Mouse (Mus musculus): ENCODE results near the gene Gm11172.

The Gm11172 gene

GRCm38 (mm10) chr16:10812865-10813371 is at the start of gene Gm11172:
TSS of gene Gm11172 (plus strand) at chr16:10812915.
- DNase-seq (ENCODE audit: low read depth, low spot score): no peak

DNA sequence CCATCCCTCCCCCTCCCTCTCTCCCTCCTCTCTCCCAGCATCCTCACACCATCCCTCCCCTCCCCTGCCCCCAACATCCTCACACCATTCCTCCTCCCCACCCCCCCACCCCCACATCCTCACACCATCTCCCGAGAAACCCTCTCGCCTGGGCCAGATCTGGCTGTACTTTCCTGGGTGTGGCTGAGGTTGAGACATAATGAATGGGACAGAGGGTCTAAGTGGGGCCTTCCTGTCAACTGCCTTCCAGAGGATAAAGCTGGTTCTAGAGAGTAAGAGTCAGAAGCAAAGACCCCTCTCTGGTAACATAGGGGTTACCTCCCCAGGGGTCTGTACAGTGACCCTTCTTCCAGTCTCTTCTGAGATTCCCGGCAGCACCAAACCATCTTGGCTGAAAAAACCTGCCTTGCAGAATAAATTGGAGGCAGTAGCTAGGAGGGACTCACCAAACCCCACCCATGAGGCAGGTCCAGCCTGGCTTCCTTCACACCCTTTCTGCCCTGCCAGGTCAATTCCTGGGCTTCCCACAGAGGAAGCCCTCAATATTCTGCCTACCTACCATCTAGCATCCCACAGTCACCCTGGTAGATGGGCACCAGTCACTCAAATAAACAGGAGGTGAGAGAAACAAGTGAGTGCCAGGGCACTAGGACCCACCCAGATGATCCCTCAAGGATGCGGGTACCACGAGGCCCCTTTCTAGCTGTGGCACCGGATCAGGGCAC is 49.0 kb upstream of the Gm11172 start:
- no peak for DNase-seq (ENCODE audit: low read depth, low spot score)

DNA sequence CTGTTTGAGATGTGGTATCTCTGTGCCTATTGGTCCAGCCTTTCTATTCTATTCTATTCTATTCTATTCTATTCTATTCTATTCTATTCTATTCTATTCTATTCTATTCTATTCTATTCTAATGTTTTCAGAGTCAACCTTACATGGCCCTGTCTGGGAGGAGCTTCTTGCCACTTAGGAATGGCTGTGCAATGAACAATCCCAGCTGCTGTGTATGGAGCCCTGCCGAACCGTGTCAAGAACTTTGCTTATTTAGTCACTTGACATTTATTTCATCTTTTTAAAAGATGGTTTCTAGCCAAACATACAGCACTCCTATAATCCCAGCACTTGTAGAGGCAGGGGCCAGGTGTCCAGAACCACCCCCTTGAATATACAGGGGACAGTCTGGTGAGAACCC is 48.4 kb upstream of the Gm11172 start:
- no peak for DNase-seq (ENCODE audit: low read depth, low spot score)

GRCm38 (mm10) chr16:10767158-10767557 is 45.6 kb upstream of the Gm11172 start:
- DNase-seq (ENCODE audit: low read depth, low spot score): peak; percentile 43

GRCm38 (mm10) chr16:10768821-10769220 is 43.9 kb upstream of the Gm11172 start:
- no peak for DNase-seq (ENCODE audit: low read depth, low spot score)

GRCm38 (mm10) chr16:10769661-10770060 is 43.1 kb upstream of the Gm11172 start:
- no peak for DNase-seq (ENCODE audit: low read depth, low spot score)

GRCm38 (mm10) chr16:10770531-10771325 is 42.0 kb upstream of the Gm11172 start:
- DNase-seq (ENCODE audit: low read depth, low spot score): no peak

GRCm38 (mm10) chr16:10771769-10772510 is 40.8 kb upstream of the Gm11172 start:
- DNase-seq (ENCODE audit: low read depth, low spot score): no peak

GRCm38 (mm10) chr16:10773543-10773942 is 39.2 kb upstream of the Gm11172 start:
- DNase-seq (ENCODE audit: low read depth, low spot score): no peak

- no peak for DNase-seq (ENCODE audit: low read depth, low spot score)
Measured at GRCm38 (mm10) chr16:10774726-10775125, 38.0 kb upstream of the Gm11172 start.

GRCm38 (mm10) chr16:10776322-10776721 is 36.4 kb upstream of the Gm11172 start:
- no peak for DNase-seq (ENCODE audit: low read depth, low spot score)

DNA sequence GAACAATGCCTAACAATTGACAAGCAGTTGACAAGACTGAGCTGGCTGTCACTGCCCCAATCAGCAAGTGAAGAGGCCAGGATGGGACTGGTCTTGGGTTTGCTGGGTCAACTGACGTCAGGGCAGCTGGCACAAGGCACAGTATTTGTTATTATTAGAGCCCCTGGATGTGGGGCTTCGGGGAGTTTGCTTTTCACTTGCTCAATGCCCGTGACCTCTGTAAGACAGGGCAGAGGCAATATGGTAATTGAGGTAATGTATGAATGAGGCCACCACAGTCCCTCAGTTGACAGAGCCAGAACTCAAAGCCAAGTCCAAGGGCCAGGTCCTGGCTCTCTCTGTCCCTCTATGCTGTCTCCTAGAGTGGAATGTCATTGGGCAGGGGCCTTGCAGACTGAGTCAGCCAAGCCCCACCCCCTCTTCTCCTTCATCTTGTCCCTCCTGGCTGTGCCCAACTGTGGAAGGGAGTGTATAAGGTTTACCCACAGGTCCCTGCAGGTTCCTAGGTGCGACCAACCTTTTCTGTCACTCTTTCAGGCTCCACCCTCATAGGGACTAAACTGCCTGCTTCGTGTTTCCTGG is 35.0 kb upstream of the Gm11172 start:
- DNase-seq (ENCODE audit: low read depth, low spot score): no peak

DNA sequence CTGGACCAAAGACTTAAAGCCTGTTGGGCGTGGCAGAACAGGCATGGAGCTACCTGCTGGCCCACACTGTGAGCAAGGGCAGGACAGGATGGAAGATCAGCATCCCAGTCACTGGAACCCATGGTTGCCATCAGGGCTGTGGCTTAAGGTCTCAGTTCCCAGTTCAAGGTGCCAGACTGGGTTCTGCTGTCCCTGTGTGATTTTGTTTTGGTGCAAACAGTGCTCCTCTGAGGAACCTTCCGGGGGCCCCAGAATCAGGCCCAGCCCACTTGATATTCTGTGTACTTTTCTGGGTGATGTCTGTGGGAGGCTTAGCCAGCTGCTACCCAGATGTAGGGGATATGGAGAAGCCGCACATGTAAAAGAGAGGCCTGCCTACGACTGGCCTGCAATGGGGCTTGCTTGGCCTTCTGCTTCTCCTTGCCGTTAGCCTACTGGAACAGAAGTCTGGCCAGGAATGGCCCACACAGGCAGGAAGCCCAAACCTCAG is 32.0 kb upstream of the Gm11172 start:
- DNase-seq (ENCODE audit: low read depth, low spot score): no peak

DNA sequence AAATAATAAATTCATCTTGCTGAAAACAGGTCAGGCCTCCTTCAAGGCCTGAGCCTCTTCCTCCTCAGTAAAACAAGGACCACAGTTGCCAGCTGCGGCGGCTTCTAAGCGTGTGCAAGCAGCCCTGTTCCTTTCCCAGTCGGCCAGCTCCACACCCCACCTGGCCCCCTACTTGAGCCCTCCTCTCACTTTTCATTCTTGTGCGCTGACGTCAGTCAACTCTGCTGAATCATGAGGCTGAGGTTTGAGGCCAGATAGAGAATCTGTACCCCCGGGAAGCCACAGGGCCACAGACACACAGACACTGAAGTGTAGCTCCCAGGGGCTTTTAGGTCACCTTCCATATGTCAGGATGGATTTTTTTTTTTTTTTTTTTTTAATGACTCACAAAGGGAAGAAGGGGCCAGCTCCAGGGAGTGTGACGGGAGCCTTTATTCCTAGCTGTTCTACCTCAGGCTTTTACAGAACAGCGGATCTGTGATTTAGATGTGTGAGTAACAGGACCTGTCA is 30.8 kb upstream of the Gm11172 start:
- DNase-seq (ENCODE audit: low read depth, low spot score): no peak

DNA sequence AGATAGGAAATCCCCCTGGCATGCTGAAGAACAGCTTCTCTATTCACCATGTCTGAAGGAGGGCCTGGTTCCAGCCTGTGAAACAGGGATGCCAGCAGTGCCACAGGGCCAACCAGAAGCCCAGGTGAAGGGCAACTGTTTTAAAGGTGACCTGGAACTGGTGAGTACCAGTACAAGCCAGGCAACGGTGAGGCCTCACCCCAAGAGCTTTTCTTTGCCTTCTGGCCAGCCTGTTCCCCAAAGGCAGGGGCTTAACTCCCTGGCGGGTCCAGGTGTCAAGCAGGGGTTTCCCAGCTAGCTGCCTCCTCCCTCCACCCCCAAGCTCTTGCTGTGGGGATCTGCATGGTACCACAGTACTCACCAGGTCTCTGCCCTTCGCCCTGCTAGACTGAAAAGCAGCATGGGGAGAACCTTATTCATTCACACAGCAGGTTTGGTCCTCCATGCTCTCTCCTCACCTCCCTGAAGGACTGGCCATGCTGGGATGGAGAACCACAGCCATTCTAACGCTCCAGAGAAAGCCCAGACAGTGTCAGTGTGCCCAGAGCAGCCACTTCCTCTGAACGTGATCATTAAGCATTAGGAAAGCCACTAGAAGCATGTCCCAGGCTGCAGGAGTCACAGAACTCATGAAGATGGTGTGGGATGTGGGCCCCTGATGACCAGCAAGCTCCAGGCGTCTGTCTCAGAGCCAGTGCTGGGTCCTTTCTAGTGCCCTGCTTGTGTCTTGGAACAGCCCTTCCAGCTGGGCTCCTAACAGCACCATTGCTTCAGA is 30.2 kb upstream of the Gm11172 start:
- no peak for DNase-seq (ENCODE audit: low read depth, low spot score)

DNA sequence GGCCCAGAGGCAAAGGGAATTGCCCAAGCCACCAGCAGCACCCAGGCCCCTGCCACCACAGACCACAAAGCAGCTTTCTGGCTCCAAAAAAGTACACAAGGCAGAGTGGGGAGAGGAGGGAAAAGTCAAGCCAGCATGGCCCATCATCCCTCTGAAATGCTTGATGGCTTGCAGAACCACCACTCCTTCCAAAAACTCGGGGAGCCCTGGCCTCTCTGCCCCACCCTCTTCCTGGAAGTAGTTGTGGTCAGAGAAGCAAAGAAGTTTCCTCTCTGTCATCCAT is 29.6 kb upstream of the Gm11172 start:
- DNase-seq (ENCODE audit: low read depth, low spot score): no peak

- DNase-seq (ENCODE audit: low read depth, low spot score): no peak
Measured at GRCm38 (mm10) chr16:10783451-10783850, 29.3 kb upstream of the Gm11172 start.

- peak; percentile 27 for DNase-seq (ENCODE audit: low read depth, low spot score)
Measured at GRCm38 (mm10) chr16:10783883-10784792, 28.6 kb upstream of the Gm11172 start.

- peak; percentile 86 for DNase-seq (ENCODE audit: low read depth, low spot score)
Measured at GRCm38 (mm10) chr16:10784793-10785370, 27.8 kb upstream of the Gm11172 start.

Data from retina, postnatal 7 days (tissue).